Mouse (Mus musculus) neural tube, embryonic 10.5 days (tissue): Measurements from ENCODE around the gene Gm49359.
"Not testable (repeated sequence)": the region's sequence is repeated elsewhere in the genome, so short reads cannot be mapped to it uniquely, and the experiment has no call there.

ENCODE experiments used
- DNase-seq: peaks from one replicate; pipeline ENCODE4 v3.0.0-alpha.2; 2017; ENCODE audit warnings: low spot score; ENCODE audit errors: extremely low spot score

The Gm49359 gene

DNA sequence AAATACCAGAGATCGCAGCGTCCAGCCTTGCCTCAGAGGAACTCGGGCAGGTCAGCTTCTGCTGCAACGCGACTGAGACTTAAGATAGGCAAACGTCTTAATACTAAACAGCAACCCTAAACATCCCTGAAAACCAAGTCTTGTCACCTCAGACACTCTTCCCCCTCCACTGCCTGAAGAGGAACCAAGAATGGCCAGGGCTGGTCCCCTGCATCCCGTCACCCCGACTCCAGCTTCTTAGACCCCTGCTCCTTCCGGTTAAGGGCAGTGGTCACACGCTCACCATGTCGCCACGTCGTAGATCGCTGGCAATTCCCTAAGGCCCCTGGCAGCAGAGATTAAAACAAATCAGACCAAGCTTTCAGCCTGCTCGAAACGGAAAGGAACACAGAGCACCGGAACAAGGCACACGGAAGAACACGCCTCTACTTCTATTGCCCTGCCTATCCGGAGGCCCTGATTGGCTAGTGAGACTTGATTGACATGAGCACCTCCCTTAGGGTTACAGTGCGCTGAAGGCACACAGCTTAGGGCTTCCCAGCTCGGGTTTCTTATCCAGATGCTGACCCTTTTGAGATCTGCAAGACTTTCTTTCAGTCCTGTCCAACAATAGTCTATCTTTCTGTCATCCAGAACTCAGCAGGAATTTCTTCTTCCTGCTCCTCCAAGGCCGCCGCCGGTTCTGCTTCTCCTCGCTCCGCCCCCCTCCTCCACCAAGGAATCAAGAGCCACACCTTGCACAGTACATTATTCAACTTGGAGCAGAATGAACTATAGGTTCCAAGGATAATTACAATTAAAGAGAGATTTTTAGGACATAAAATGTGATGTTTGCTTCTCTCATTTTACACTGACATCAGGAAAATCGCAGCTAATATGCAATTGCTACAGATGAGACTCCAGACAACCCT, at the start of gene Gm49359:
Gene Gm49359, minus strand, starts transcription at position 409 of the 911 bp plus-strand sequence.
- peak; percentile 83 for DNase-seq

DNA sequence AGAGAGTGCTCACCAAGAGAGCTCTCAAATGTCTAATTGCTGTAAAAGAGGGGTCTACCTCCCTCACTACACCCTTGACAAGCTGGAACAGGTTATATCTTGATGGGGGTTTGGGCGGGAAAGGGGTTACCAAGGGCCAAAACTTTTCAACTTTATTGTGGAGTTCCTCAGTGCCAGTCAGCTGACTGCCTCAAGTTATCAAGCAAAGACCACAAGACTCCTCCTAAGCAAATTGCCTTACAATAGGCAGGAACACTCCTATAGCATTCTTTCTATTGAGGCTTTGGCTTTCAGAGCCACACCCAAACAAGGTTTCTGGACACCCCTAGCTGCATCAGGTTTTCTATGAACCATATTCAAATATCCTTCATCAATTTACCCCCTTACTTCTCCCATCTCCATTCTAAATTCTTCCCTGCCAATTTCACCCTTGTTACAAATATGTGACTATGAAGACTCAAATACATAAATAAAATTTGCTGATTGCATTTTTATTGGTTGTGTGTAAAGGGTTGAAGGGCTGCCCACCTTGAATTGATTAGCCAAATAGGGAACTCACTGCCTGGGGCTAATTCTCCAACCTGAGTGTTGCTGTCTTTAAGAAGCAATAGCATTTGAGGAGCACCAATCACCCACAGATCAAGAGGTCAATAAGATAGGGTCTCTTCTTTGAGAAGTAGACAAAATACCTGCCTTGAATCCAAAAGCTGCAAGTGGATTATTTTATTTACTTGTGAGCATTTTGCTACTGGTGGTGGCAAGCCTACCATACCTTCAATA, 44.2 kb upstream of the Gm49359 start:
- DNase-seq, result not testable (repeated sequence)

DNA sequence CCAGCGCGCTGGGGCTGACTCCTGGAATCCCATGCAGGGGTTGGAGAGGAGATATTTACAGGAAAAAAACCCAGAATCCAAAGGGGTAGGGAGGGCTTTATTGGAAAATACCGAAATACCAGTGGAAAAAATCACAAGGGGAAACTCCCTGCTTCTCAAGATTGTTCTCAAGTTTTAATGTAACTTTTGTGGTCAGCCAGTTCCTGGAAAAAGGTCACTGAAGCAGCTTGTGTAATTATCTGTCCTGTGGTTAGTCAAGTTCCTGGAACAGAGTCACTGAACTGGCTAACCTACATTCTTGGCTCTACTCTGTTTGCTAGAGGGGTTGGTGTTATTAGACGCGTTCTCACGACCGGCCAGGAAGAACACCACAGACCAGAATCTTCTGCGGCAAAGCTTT, 6.0 kb upstream of the Gm49359 start:
- not testable (repeated sequence) for DNase-seq

DNA sequence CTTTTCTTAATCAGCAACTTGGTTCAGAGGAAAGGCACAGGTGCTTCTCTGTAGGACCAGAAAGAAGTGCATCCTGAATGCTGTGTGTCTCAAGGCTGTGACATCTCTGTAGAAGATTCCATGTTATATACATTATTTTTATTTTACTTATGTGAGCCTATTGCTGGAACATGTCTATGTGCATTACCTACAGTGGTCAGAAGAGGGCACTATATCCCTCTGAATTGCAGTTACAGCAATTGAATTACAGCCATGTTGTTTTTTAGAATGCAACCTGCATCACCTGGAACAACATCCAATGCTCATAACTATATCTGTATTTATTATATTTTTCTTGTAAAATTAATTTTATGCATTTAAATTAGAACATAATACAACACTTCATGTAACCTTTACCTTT, 3.3 kb upstream of the Gm49359 start:
- not testable (repeated sequence) for DNase-seq
